Mouse (Mus musculus) lung, postnatal 10 days (tissue): ENCODE data around the gene Gen1.
A peak's percentile ranks its signal among the peaks of the same experiment; 100 is the strongest.

Experiments
- DNase-seq: peaks from one replicate; pipeline ENCODE4 v3.0.0; 2021

Gene Gen1

GRCm38 (mm10) chr12:11265382-11266281 lies at the start of gene Gen1, which contains the start of gene Smc6:
Gen1 (minus strand) TSS chr12:11265801.
Smc6 (plus strand) TSS chr12:11265886.
- DNase-seq, result peak; percentile 98

- DNase-seq, result no peak
These were observed 48.2 kb upstream of the Gen1 start for GRCm38 (mm10) chr12:11313840-11314239.

GRCm38 (mm10) chr12:11311106-11311505 lies 45.5 kb upstream of the Gen1 start:
- DNase-seq, result no peak

- DNase-seq, result no peak
These were observed 41.4 kb upstream of the Gen1 start for GRCm38 (mm10) chr12:11306753-11307645.

GRCm38 (mm10) chr12:11300858-11301257 lies 35.3 kb upstream of the Gen1 start:
- DNase-seq, result no peak

- no peak for DNase-seq
These were observed 20.8 kb upstream of the Gen1 start for GRCm38 (mm10) chr12:11286382-11286781.

GRCm38 (mm10) chr12:11281584-11281983 lies 16.0 kb upstream of the Gen1 start:
- DNase-seq, result no peak

- no peak for DNase-seq
These were observed 14.3 kb upstream of the Gen1 start for GRCm38 (mm10) chr12:11279886-11280285.

GRCm38 (mm10) chr12:11277207-11277606 lies 11.6 kb upstream of the Gen1 start:
- DNase-seq, result no peak

GRCm38 (mm10) chr12:11276632-11277031 lies 11.0 kb upstream of the Gen1 start:
- no peak for DNase-seq

- DNase-seq, result no peak
These were observed 7.6 kb upstream of the Gen1 start for GRCm38 (mm10) chr12:11273185-11273584.

- DNase-seq, result no peak
These were observed 7.0 kb upstream of the Gen1 start for GRCm38 (mm10) chr12:11272568-11272967.

- DNase-seq, result peak; percentile 6
These were observed 1.4 kb upstream of the Gen1 start for GRCm38 (mm10) chr12:11267030-11267429.

- peak; percentile 67 for DNase-seq
These were observed 833 bp upstream of the Gen1 start for GRCm38 (mm10) chr12:11266282-11266985.

- DNase-seq, result no peak
These were observed 706 bp downstream of the Gen1 start for GRCm38 (mm10) chr12:11264895-11265294.

- no peak for DNase-seq
These were observed 15.3 kb downstream of the Gen1 start for GRCm38 (mm10) chr12:11250322-11250721.

- no peak for DNase-seq
These were observed 18.1 kb downstream of the Gen1 start for GRCm38 (mm10) chr12:11247460-11247859.

- no peak for DNase-seq
These were observed 29.6 kb downstream of the Gen1 start for GRCm38 (mm10) chr12:11235996-11236395.

- no peak for DNase-seq
These were observed 35.3 kb downstream of the Gen1 start for GRCm38 (mm10) chr12:11230267-11230666.

- DNase-seq, result no peak
These were observed 38.9 kb downstream of the Gen1 start for GRCm38 (mm10) chr12:11226529-11227268.

- DNase-seq, result no peak
These were observed 39.5 kb downstream of the Gen1 start for GRCm38 (mm10) chr12:11226123-11226522.

GRCm38 (mm10) chr12:11224722-11225121 lies 40.9 kb downstream of the Gen1 start:
- DNase-seq, result no peak
